Mouse (Mus musculus) heart, embryonic 14.5 days (tissue): ENCODE measurements around the gene Gm49383. TPM values are rescaled to one million over a fixed set of nuclear protein-coding genes. Genes with fewer than 3 reads are reported as not detected.

ENCODE experiments used
- ATAC-seq: fragments of 200-750 bp; cut with Nextera tagmentation; 2 replicates; pipeline ENCODE4 v1.8.0; 2017; ENCODE audit warnings: low read depth, moderate TSS enrichment; ENCODE audit not compliant: insufficient number of reproducible peaks, insufficient read depth, low FRiP score
- H3K27ac ChIP-seq, 2 experiments: fragments of 200-500 bp in 1 of 2; fragments of 300-500 bp in 1 of 2; sonication (generic) in 1 of 2; replicated peaks in 1 of 2; 2 replicates each; pipeline ENCODE4 v1.5.1; 2012 to 2014; ENCODE audit warnings: low read depth in 2 of 2, low read length in 2 of 2, control low read depth in 1 of 2, mild to moderate bottlenecking in 1 of 2, mixed read lengths in 1 of 2; ENCODE audit not compliant: control insufficient read depth in 1 of 2, insufficient read depth in 1 of 2
- H3K27me3 ChIP-seq: fragments of 300-500 bp; sonication (generic); 2 replicates; pipeline ENCODE4 v1.6.1; 2014; ENCODE audit warnings: mild to moderate bottlenecking, low read length, control low read depth; ENCODE audit not compliant: control insufficient read depth, insufficient read depth
- H3K36me3 ChIP-seq: fragments of 300-500 bp; sonication (generic); 2 replicates; pipeline ENCODE4 v1.6.1; 2014; ENCODE audit warnings: mild to moderate bottlenecking, control low read depth, low read length, mixed read lengths; ENCODE audit not compliant: control insufficient read depth, insufficient read depth
- H3K4me1 ChIP-seq, 2 experiments: fragments of 200-500 bp in 1 of 2; fragments of 300-500 bp in 1 of 2; sonication (generic) in 1 of 2; 2 replicates each; pipeline ENCODE4 v1.6.1; 2012 to 2014; ENCODE audit warnings: low read length in 2 of 2, control low read depth in 1 of 2, mixed read lengths in 1 of 2; ENCODE audit not compliant: control insufficient read depth in 2 of 2, insufficient read depth in 2 of 2
- H3K4me2 ChIP-seq: fragments of 300-500 bp; sonication (generic); 2 replicates; pipeline ENCODE4 v1.6.1; 2014; ENCODE audit warnings: mild to moderate bottlenecking, low read length
- H3K4me3 ChIP-seq, 2 experiments: fragments of 200-500 bp in 1 of 2; fragments of 300-500 bp in 1 of 2; sonication (generic) in 1 of 2; 2 replicates each; pipeline ENCODE4 v1.5.1; 2012 to 2014; ENCODE audit warnings: low read length in 2 of 2, mild to moderate bottlenecking in 2 of 2, control low read depth in 1 of 2, low read depth in 1 of 2, moderate library complexity in 1 of 2; ENCODE audit not compliant: control insufficient read depth in 1 of 2, insufficient read depth in 1 of 2
- H3K9ac ChIP-seq: fragments of 300-500 bp; sonication (generic); 2 replicates; pipeline ENCODE4 v1.6.1; 2014; ENCODE audit warnings: mild to moderate bottlenecking, low read length
- H3K9me3 ChIP-seq: fragments of 300-500 bp; sonication (generic); 2 replicates; pipeline ENCODE4 v1.6.1; 2016; ENCODE audit warnings: low read length, control low read depth; ENCODE audit not compliant: control insufficient read depth
- WGBS: fragments of 180-500 bp; shearing (Covaris S2); extraction: QIAGEN DNeasy Blood & Tissue Kit; methylation state at CpG from one replicate; pipeline ENCODE4 v1.1.7; 2014; 5-methylcytosine and 5-hydroxymethylcytosine counted together
- polyA plus RNA-seq: library from polyadenylated mRNA; unstranded; fragments of >200 nt; fragmentation: Nextera tagmentation; extraction: Ambion mirVana; gene quantifications from 2 replicates; pipeline ENCODE4 v1.2.1, GENCODE M21; 2014

Gm49383 gene
- polyA plus RNA-seq, 1 experiment from 2014 or later, result 13.2 TPM

DNA sequence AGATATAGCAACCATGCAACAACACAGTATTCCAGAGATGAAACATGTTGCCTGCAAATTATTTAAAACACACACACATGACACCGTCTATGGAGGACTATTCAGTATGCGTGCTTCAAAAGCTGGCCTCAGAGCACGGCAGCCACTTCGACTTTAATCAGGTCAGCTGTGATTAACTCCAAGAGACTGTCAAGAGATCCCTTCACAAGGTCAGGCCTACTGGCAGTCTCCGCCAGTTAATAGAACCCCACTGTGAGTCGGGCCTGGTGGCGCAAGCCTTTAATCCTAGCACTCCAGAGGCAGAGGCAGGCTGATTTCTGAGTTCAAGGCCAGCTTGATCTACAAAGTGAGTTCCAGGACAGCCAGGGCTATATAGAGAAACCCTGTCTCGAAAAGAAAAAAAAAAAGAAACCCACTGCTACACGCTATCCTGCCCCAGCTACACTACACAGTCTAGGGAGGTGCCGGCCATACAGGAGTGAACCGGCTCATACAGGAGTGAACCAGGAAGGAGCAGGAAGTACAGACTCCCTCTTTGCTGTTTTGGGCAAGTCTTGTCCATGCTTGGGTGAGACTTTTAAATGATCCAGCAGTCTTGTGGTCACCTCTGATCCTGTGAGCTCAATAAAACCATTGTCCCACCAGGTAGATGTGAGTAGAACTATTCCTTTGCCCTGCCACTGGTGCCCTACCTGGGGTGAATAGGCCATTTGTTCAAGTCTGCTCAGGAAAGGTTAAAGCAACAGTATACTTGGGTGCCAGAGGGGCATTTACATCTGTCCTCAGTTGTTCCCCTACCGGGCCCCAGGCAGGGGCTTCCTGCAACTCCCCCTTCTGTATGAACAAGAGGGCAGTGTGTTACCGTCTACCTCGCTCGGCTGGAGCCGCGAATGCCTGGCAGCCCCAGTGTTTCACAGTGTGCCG, 13.4 kb upstream of the Gm49383 start:
- Histone ChIP-seq H3K4me1 (no peaks in the 10 kb centered on the region), H3K9ac (no peak overlapping the region), H3K27ac (no peak overlapping the region), H3K27me3 (no peaks in the 10 kb centered on the region), H3K36me3 (peaks cover 66% of the 10 kb centered on the region), H3K4me2 (no peak overlapping the region), H3K4me3 (no peak overlapping the region), H3K9me3 (no peaks in the 10 kb centered on the region)
- 82% methylated on average over 18 of the region's 18 CpGs for WGBS
- ATAC-seq, result no peak

- H3K9ac ChIP-seq, result no peak overlapping the region
- peaks cover 50% of the 10 kb centered on the region for H3K36me3 ChIP-seq
These were observed 11.6 kb upstream of the Gm49383 start for GRCm38 (mm10) chr12:69208520-69208919.

DNA sequence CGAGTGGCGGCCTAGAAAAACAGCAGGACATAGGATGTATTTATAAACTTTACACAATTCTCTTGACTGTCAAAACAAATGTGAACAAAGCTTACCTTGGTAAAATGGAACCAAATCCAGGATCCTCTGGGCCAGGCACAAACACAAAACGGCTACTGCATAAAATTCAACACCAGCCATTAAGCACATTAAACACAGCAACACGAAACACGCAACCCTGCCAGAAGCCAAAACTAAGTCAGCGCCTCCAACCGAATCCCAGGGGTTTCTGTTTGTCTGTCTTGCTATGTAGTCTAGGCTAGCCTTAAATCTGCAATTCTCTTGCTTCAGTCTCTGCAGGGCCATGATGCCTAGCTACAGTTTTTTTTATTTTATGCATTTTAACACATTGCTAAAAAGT, 11.0 kb upstream of the Gm49383 start:
- H3K36me3 ChIP-seq, result peaks cover 51% of the 10 kb centered on the region
- WGBS, result 93% methylated on average over 7 of the region's 7 CpGs

More at GRCm38 (mm10) chr12:69208520-69208919, 11.6 kb upstream of the Gm49383 start:
- no peak for ATAC-seq
- WGBS, result 88% methylated on average over 2 of the region's 2 CpGs
- Histone ChIP-seq H3K4me1 (no peaks in the 10 kb centered on the region), H3K27ac (no peak overlapping the region), H3K9me3 (no peaks in the 10 kb centered on the region), H3K4me3 (no peak overlapping the region), H3K27me3 (no peaks in the 10 kb centered on the region), H3K4me2 (no peak overlapping the region)

DNA sequence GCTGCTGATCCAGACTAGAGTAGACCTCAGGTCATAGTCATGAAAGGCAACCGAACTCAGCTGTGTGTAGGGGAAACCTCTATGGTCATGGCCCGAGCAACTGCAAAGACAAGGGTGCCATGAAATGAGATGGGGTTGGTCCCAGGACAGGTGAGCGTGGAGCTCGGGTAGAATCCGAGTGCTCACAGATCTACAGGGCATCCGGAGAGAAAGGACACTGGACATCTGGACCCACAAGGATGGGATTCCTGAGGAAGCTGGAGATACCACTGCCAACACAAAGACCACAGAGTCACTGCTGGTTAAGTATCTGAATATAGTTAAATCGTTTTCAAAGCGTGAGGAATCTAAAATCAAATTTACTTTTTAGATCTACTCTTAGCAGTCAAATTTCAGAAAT, 10.5 kb upstream of the Gm49383 start:
- H3K36me3 ChIP-seq, result peaks cover 51% of the 10 kb centered on the region
- no peak for ATAC-seq
- 91% methylated on average over 8 of the region's 8 CpGs for WGBS

More for the DNA sequence above, 11.0 kb upstream of the Gm49383 start:
- Histone ChIP-seq H3K4me3 (no peak overlapping the region), H3K4me2 (no peak overlapping the region), H3K27me3 (no peaks in the 10 kb centered on the region), H3K9ac (no peak overlapping the region), H3K27ac (no peak overlapping the region), H3K9me3 (no peaks in the 10 kb centered on the region), H3K4me1 (no peaks in the 10 kb centered on the region)
- no peak for ATAC-seq

DNA sequence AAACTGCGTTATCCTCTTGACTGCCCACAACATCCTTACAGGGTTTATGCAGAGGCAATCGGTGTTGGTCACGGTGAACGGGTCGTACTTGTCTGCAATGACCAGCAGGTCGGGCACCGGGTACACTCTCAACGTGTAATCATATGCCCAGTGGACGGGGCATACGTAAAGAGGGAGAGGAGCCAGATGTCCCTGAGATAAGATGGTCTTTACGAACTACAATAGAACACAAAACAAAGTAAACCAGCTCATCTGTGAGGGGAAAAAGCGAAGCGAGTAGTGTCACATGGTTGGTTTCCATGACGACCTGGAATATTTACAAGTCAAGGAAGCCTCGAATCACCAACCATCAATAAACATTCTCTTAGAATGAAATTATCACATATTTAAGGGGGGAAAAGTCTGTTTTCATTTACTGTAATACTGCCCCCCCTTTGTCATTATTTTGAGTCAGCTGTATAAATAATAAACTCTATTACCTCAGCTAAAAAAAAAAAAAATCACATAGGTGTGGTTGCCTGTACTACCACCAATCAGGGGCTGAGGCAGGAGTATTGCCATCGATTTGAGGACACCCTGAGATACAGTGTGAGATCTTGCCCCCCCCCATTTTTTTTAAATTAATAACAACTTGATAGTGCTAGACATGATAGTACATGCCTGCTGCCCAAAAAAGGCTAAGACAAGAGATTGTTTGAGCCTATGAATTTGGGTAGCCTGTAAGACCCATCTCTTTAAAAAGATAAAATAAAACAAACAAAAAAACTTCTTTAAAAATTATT, 7.3 kb upstream of the Gm49383 start, which contains the start of gene Gm49384:
Gene Gm49384 (minus strand): TSS at position 216 of the 782 bp plus-strand sequence.
- ATAC-seq, result no peak

More for the DNA sequence above, 10.5 kb upstream of the Gm49383 start:
- no peak overlapping the region for H3K4me3 ChIP-seq
- H3K4me1 ChIP-seq, result no peaks in the 10 kb centered on the region
- no peak overlapping the region for H3K9ac ChIP-seq
- no peak overlapping the region for H3K4me2 ChIP-seq
- H3K27me3 ChIP-seq, result no peaks in the 10 kb centered on the region
- H3K27ac ChIP-seq, result no peak overlapping the region
- no peaks in the 10 kb centered on the region for H3K9me3 ChIP-seq

DNA sequence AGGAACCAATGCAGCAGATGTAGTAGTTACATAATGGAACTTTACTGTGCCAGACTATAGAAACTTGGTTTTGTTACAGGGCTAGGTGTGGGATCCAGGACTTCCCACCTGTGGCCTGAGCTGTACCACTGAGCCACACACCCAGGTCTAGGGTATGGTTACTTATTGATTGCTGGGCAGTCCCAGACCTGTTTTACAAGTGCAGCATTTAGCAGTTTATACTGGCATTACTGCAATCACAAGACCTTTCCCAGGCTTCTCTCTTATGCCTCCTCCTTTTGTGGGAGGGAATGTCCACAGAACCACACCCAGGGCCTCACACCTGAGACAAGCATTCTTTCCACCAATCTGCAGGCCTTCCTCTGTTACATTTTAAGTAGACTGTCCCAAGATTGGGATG, 2.1 kb upstream of the Gm49383 start:
- H3K36me3 ChIP-seq, result peaks cover 44% of the 10 kb centered on the region
- peak overlapping the region; percentile 94 for H3K4me2 ChIP-seq
- peak overlapping the region; percentile 92 for H3K9ac ChIP-seq
- ATAC-seq, result no peak
- H3K4me3 ChIP-seq, result no peak overlapping the region
- H3K27me3 ChIP-seq, result no peaks in the 10 kb centered on the region
- H3K4me1 ChIP-seq, result peaks cover 0 to 19% of the 10 kb centered on the region in 2 experiments; a peak in 3 of 4 replicates
- H3K27ac ChIP-seq, result no peak overlapping the region
- H3K9me3 ChIP-seq, result no peaks in the 10 kb centered on the region

More for the DNA sequence above, 7.3 kb upstream of the Gm49383 start, which contains the start of gene Gm49384:
- Histone ChIP-seq H3K4me3 (no peak within 1 kb of the TSS), H3K4me1 (0 out of 4 replicates have a peak, but pooled peaks cover 0 to under 1% of the 10 kb centered on the region in 2 experiments), H3K9ac (no peak within 1 kb of the TSS), H3K27me3 (no peaks in the 10 kb centered on the region), H3K36me3 (peaks cover 61% of the 10 kb centered on the region), H3K27ac (no peak within 1 kb of the TSS), H3K4me2 (no peak within 1 kb of the TSS), H3K9me3 (no peaks in the 10 kb centered on the region)
- WGBS, result 86% methylated on average over 16 of the region's 16 CpGs

DNA sequence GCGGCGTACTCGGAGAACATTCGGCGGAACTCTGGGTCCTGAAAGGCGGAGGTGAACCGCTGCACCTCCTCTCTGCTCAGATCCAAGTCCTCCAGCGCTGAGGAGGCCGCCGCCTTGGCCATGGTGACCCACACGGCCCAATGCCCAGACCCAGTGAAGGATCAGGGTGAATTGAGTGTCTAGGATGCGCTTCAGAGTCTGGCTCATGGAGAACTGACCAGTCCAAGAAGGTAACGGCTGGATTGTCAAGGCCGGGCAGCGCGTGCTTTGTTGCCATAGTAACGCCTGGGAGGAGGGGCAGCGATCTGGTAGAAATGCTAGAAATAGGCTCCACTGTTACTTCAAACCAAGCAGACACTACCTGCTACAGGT, 1.2 kb upstream of the Gm49383 start, which contains the start of gene Dnaaf2:
Gene Dnaaf2 (minus strand): TSS at position 266 of the 372 bp plus-strand sequence.
- Histone ChIP-seq H3K9ac (peak within 1 kb of the TSS; percentile 92), H3K4me1 (peaks cover 0 to 19% of the 10 kb centered on the region in 2 experiments; a peak in 3 of 4 replicates), H3K4me3 (peak within 1 kb of the TSS; percentile 74 to 98), H3K27ac (peak within 1 kb of the TSS; percentile 87 to 93), H3K4me2 (peak within 1 kb of the TSS; percentile 94), H3K9me3 (no peaks in the 10 kb centered on the region), H3K36me3 (peaks cover 40% of the 10 kb centered on the region), H3K27me3 (no peaks in the 10 kb centered on the region)
- 1% methylated on average over 18 of the region's 18 CpGs for WGBS
- ATAC-seq, result peak; percentile 8; the same call in 1 of the 2 replicates
